Mouse (Mus musculus) adrenal gland, postnatal 4 days (tissue): Measurements from ENCODE around the gene Tnc. TPM values are rescaled to one million over a fixed set of nuclear protein-coding genes. Genes with fewer than 3 reads are reported as not detected.
A peak's percentile ranks its signal among the peaks of the same experiment; 100 is the strongest.

ENCODE experiments used
- DNase-seq, 2 experiments: peaks; one replicate each; pipeline ENCODE4 v3.0.0; 2021 to 2022; ENCODE audit warnings: low spot score in 2 of 2, mixed read lengths in 2 of 2
- long read RNA-seq, 2 experiments: library from polyadenylated mRNA; stranded (forward); transcript quantifications; one replicate each; pipeline ENCODE4 v2.0.0; 2021
- total RNA-seq, 2 experiments: library from RNA; stranded (reverse); gene quantifications; 2 replicates each; pipeline ENCODE4 v1.2.3; 2021

Tnc gene
- 10 to 100 TPM; 21.3 to 22.9 TPM for total RNA-seq
- long read RNA-seq, experiment 1, full-length matches to known transcripts: 1 of 4 reads
- long read RNA-seq, experiment 1, partial matches to known transcripts: 2 of 4 reads
- long read RNA-seq, experiment 1, other reads (novel, unspliced or antisense): 1 of 4 reads
- long read RNA-seq, experiment 2, partial matches to known transcripts: 4 of 14 reads
- long read RNA-seq, experiment 2, other reads (novel, unspliced or antisense): 10 of 14 reads

DNA sequence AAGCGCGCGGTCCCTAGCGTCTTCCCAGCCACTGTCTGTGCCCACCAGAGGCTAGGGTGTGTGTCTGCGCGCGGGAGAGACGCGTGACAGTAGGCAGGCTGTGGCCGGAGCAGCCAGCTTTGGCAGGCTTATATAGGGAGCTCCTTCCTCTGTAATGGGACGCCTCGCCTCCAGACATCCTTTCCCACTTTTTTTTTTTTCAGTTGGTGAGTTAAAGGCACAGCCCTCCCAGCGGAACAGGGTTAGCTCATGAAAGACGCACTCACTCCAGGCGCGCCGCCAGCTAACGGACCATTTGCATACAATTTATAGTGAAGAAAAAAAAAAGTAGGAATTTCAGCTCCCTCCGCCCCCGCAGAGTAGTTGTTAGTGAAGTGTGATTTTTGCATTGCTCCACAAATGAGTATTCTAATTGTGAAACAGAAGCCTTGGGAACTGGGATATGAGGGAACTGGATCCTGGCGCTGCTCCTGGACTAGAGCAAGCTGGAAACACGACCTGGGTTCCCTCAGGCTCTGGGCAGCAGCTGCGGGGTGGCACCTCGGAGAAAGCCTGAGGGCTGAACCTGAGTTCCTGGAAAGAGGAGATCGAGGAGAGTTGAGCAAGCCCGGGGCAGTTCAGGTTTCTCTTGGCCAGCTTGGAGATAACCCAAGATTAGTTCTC lies at the start of gene Tnc:
TSS of gene Tnc (minus strand) at position 185 of the 663 bp plus-strand sequence.
- peak in 1 of 2 experiments; percentile 11 for DNase-seq

DNA sequence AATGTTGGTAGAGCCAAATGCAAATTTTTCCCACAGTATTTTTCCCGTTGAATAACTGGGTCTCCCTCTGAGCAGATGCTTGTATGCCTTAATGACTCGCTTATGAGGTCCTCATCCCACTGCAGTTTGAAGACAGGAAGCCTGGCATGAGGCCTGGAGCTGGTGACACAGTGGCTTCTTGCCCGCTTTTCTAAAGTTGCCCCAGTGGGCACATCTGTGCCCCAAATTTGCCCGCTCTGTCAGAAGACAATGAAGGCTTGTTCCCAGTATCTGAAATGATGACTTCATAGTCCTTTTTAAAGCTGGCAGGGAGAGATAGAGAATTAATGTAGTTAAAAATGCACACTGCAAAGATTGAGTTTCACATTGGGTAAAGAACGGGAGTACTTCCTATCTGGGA lies 47.4 kb upstream of the Tnc start:
- DNase-seq: no peak

- no peak for DNase-seq
Measured at GRCm38 (mm10) chr4:64092857-64093256, 46.0 kb upstream of the Tnc start.

DNA sequence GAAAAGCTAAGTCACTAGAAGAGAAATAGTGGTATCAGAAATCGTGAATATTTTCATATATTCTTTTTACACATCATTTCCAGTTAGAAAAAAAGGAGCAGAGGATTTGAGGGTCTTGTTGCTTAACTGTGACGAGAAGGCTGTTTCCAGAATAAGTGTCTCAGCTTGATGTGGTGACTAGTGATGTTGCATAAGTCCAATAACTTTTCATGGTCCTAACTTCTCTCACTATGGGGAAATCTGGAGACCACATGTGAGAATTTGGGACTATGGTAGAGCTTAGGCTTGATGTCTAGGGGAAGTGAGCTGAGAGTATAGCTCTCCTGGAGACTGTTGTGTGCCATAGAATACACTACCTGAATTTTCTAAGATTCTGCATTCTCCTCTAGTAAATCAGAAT lies 42.6 kb upstream of the Tnc start:
- no peak for DNase-seq

- no peak for DNase-seq
Measured at GRCm38 (mm10) chr4:64087675-64088074, 40.9 kb upstream of the Tnc start.

- DNase-seq: no peak
Measured at GRCm38 (mm10) chr4:64085993-64086567, 39.3 kb upstream of the Tnc start.

DNA sequence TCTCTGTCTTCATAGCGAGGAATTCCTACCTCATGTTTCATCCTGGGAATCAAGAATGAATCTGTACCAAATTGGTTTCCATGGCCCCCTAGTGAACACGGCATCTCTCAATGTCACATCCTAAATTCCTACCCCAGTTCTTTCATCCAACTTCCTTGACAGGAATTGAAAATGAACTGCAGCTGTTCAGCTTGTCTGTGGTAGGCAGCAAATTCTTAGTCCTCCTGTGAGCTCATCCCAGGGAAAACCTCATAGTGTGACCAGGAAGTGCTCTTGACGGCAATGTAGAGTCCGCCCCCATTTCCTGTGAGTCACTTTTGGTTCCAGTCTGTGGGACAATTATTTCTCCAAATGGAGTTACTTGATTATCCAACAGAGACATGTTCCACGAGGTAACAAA lies 37.0 kb upstream of the Tnc start:
- no peak for DNase-seq

GRCm38 (mm10) chr4:64078029-64078619 lies 31.3 kb upstream of the Tnc start:
- no peak for DNase-seq

DNA sequence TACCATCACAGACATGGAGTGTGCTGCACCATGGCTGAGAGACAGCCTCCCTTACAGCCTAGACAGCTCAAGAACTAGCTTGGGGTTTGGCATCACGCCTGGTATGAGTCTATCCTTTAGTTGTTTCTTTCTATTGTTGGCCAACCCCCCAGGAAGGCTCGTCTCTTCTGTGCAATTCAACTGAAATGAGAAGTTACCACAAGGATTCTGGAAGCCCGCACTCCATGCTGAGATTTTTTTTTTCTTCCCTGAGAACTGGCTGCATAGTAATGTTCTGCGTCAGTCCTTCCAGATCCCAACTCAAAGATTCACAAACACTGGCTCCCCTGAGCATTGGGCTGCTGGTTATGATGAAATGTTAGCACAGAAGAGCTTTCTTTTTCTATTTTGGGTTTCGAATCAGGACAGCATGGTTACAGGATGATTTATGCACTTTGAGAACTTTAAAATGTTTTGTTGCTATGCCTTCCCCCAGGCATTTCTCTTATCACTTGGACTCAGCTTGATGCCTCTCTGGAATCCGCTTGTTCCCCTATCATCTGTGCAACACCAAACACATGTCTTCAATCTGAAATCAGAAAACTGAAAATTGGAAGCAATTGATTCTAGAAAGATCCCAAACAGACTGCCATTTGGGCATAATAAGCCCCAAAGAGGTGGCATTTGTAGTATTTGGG lies 29.7 kb upstream of the Tnc start:
- DNase-seq: no peak

DNA sequence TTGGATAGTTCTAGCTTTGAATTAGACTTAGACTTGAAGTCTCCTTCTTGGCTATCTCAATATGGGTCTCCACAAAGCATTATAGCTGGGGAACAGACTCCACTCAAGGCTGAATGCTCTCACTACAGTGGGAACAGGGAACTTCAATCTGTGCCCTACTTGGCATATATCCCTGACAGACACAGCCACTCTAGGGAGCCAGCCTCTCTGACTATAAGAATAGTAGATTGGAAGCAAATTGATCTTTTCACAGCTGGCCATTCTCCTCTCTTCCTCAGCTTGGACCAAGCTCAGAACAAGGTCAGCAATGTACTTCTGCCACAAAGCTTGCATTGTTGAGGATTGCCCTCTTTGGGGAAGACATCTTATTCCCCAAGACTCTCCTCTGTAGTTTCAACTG lies 27.9 kb upstream of the Tnc start:
- DNase-seq: no peak

GRCm38 (mm10) chr4:64067394-64067793 lies 20.6 kb upstream of the Tnc start:
- no peak for DNase-seq

DNA sequence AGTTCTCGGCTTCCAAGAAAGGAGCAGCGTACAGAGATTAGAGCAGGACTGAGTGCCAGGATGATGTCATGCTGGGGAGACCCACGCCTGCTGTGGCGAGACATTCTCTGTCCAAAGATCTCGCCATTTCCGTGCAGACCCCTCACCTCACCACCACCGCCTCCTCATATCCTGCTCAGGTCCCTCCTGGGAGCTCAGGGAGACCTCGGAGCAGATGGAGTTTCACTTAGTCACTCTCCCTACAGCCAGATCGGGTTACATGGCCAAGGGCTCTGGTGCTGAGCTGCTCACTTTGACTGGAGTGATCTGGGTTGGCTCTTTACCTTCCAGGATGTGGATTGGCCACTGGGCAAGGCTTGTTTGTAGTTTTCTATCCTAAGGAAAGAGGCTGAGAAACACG lies 18.5 kb upstream of the Tnc start:
- no peak for DNase-seq

DNA sequence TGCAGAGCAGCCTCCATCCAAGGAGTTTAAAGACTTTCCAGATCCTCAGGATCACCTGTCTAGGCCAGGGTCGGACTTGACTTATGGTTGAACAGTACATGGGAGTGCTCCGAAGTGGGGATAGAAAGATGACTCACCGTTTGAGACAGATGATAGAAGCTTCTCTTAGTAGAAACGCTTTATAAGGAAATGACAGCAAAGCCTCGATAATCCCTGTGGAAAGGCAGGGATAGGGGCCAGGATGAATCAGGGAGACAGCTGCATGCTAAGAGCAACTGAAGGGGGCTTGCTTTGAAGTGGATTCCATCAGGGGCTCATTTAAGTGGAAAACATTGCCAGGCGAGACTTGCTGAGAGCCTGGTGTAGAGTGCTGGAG lies 12.0 kb upstream of the Tnc start:
- DNase-seq: no peak

DNA sequence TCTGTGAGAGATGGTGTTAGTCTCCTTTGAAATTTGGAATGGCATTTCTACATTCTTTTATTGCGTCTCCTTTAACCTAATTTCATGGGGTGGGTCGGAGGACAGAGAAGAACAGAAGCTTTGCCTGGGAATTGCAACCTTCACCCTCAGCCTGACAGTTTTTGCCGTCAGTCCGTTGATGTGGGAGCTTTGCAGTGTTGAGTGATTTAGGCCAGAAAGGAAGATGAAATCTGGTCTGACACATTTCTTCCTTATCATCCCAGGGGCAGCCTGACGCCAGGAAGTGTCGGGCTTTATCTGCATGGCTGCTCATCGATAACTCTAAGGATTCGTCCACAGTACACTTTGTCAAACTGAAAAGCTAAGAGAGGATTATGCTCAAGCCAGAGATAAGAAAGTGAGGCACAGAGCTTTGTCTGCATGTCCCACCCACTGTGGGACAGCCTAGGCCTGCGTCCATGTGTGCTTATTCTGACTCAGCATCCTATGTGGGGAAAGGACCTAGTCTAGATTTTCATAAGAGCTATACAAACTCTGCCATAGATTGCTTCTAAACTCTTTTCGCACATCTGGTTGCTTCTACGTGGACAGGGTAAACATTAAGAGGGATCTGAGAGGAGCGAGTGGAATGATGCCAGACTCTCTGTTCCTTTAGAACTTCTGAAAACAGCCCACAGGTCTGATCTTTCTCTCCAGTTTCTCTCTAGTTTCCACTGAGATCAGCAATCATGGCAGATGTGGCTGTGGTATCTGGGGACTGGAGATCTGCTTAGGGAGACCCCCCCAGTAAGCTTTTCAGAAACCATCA lies 11.4 kb upstream of the Tnc start:
- no peak for DNase-seq

DNA sequence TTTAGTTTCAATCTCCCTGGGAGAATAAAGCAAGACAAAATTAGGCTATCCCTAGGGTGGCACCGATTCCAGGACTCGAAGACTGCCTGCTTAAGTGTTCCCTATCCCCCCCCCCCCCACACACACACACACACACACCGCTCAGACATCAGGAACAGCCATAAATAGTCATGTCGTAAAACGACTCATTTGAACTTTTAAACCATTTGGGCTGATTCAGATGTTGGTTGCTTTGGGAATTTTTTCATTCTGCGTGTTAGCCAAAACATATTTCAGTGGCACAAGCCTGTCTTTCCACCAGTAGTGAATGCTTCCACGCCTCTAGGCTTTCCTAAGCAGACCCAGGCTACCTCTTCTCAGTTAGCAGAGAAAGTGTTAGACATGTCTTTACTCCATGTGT lies 1.4 kb upstream of the Tnc start:
- DNase-seq: no peak

- no peak for DNase-seq
Measured at GRCm38 (mm10) chr4:64043893-64044292, 2.9 kb downstream of the Tnc start.

DNA sequence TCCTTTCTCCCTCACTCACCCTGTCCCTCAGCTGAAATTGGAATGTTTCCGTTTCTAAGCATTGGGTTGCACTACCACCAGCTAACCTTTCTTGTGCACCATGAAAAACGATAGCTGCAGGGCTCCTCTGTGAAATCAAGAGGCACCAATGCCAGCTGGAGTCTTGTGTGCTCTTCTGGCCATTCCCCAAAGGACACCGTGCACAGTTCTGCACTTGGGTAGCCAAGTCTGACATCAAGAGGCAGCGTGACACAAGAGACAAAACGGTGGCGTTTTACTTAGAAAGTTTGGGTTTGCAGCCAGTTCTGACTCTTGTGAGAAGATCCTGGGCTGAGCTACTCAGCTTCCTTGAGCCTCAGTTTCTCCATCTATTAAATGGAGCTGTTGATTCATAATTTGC lies 3.4 kb downstream of the Tnc start:
- no peak for DNase-seq

- no peak for DNase-seq
Measured at GRCm38 (mm10) chr4:64039091-64039490, 7.7 kb downstream of the Tnc start.

DNA sequence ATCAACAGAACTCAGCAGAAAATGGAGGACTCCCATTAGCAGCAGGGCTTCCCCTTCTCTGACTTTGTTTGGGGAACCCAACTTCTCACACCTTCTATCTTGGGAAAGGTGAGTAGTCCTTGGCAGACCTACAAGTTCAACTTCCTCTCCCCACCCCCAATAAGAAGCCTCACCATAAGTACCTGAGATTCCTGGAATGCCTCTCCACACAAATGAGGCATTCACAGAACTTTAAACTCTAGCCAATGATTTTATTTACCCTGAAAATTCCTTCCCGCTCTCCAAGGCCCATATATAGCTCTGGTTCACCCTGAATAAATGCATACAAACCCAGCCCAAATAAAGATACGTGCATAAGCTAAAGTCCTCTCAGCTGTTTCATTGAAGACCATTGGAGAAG lies 9.3 kb downstream of the Tnc start:
- DNase-seq: no peak

DNA sequence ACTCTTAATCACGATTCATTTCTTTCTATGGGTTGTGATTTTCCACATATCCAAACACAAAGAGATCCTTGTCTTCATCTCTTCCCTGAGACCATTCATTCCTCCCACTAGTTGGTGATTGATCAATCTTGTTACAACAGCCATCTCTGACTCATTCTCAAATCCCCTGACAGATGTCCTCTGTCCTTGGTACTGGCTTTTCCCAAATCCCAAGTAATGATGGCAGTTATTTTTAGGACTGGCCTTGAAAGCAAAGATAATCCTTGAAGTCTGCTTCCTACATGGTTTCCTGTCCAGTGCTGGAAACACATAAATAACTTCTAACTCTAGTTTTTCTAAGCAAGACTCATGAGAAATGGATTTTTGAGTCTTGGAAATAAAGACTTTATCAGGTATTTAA lies 12.1 kb downstream of the Tnc start:
- DNase-seq: no peak

DNA sequence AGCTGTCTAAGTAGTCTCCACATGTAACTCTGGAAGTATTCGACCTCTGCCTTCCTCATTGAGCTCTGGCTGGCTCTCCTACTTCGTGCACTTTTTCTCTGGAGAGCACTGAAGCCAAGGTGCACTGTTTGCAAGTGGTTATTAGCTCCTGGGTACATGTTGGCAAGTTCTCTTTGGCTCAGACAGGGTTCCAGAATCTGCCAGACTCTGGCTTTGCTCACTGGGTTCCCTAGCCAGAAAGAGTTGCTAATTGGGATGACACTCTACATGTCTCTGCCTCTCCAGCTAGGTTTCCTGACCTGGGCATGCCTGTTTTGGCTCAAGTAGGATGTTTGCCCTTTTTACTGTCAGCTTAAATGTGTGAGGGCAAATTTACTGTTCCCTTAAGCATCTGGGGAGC lies 13.6 kb downstream of the Tnc start:
- no peak for DNase-seq
